Mouse (Mus musculus): ENCODE measurements around the gene Hlcs.

DNA sequence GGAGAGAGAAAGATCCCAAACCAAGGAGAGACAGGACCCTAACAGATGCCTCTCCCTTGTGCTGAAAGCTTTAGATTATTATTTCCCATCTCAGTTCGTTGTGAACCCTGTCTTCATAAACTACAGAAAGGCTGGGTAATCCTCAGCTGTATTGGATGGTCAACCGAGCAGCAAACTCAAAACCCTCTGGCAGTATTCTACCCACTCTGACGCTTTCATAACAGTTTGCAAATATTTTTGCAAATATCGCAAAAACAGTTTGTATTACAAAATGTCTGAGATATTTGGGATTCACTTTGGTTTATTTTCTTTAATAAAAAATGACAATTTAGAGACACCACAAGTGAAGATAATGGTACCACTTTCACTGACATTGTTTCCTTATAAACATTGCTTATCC lies 1.4 kb downstream of the Hlcs start:
- TF ChIP-seq POLR2A (IDR thresholded peaks at IDR 0.05; ENCODE audit: borderline replicate concordance, extremely low read depth, low read depth, low read length) (no peak), CTCF (IDR thresholded peaks at IDR 0.05; ENCODE audit: insufficient read depth, low read length) (no peak)

Data from lung, adult 2 months (tissue).